In genomic region chr10:84810030-84810849, GRCm38 (mm10) we compare ENCODE assay signal across 14 mouse cellular contexts. TPM values are rescaled to one million over a fixed set of nuclear protein-coding genes. Genes with fewer than 3 reads are reported as not detected.
DNase-seq lines count a peak whose midpoint lies in the region; ATAC-seq lines count a peak whose summit lies in the region.
"Had no signal": no experiment of that assay in that cellular context is flagged by ENCODE, and none has a peak within 500 bp of the region (broad histone marks: within the 10 kb centered on the region; RNA-seq: fewer than 3 reads in every experiment).

No protein-coding gene starts in this region.

- peak; percentile 14 for DNase-seq in adrenal gland, adult 8-10 months
- no peak for DNase-seq in adrenal gland, postnatal 4 days (ENCODE audit: low spot score in 2 of 2)
- no peak for DNase-seq in hindbrain, embryonic 10.5 days (ENCODE audit: low spot score)
- DNase-seq in adipocyte (ENCODE audit: low spot score): peak; percentile 94
- peak; percentile 39 for DNase-seq in gastrocnemius, postnatal 25 days
- DNase-seq in spleen, postnatal 10 days (ENCODE audit: low spot score in 2 of 2): no peak
- no peak for DNase-seq in ovary, adult 18-20 months (ENCODE audit: low spot score)
- DNase-seq: cerebellum, postnatal 36 days; kidney, adult 18-20 months; liver; thymus, adult 18-20 months had no signal

- no peak overlapping the region for H3K4me3 ChIP-seq in hindbrain, embryonic 16.5 days (ENCODE audit: low read length)
- H3K4me3 ChIP-seq in hindbrain, embryonic 10.5 days: no peak overlapping the region

- H3K4me1 ChIP-seq in hindbrain, embryonic 16.5 days (ENCODE audit: control insufficient read depth, insufficient read depth, low read depth, low read length): no peaks in the 10 kb centered on the region
- H3K4me1 ChIP-seq in hindbrain, embryonic 10.5 days (replicated peaks): 0 out of 2 replicates have a peak, but pooled peaks cover under 1% of the 10 kb centered on the region

- ATAC-seq in hindbrain, embryonic 16.5 days: peak; percentile 71
- ATAC-seq: activated CD4-positive, CD25-positive, alpha-beta regulatory T cell, adult 4 months had no signal

- no peaks in the 10 kb centered on the region for H3K36me3 ChIP-seq in hindbrain, embryonic 16.5 days (ENCODE audit: control insufficient read depth, insufficient read depth, low read length)
- peaks cover 60% of the 10 kb centered on the region for H3K36me3 ChIP-seq in hindbrain, embryonic 10.5 days

- no peak overlapping the region for H3K27ac ChIP-seq in hindbrain, embryonic 16.5 days (ENCODE audit: low read depth, low read length)
- no peak overlapping the region for H3K27ac ChIP-seq in hindbrain, embryonic 10.5 days

- H3K27me3 ChIP-seq in hindbrain, embryonic 16.5 days (replicated peaks; ENCODE audit: control insufficient read depth, insufficient read depth, low read length): no peaks in the 10 kb centered on the region
- no peaks in the 10 kb centered on the region for H3K27me3 ChIP-seq in hindbrain, embryonic 10.5 days (ENCODE audit: insufficient read depth, poor library complexity, severe bottlenecking)

- WGBS in hindbrain, embryonic 16.5 days: 55% methylated on average over 8 of the region's 8 CpGs
- 74% methylated on average over 8 of the region's 8 CpGs for WGBS in hindbrain, embryonic 10.5 days

- H3K4me2 ChIP-seq in hindbrain, embryonic 16.5 days (ENCODE audit: low read length): no peak overlapping the region

- no peaks in the 10 kb centered on the region for H3K9me3 ChIP-seq in hindbrain, embryonic 16.5 days (ENCODE audit: control insufficient read depth, low read length)
- H3K9me3 ChIP-seq in hindbrain, embryonic 10.5 days: no peaks in the 10 kb centered on the region

- no peak overlapping the region for H3K9ac ChIP-seq in hindbrain, embryonic 16.5 days (ENCODE audit: low read depth, low read length)

RNA-seq across cellular contexts. Expression of gene Rfx4, which starts 54.4 kb away (rescaled TPM):
- total RNA-seq in adrenal gland, adult 8-10 months (2022): under 1 TPM in 1 of 4 experiments, not detected in 3; 0.07 TPM
- under 1 TPM in 1 of 2 experiments, not detected in 1; 0.17 TPM for total RNA-seq in adrenal gland, postnatal 4 days (2021)
- 16.1 and 22.1 TPM in 2 replicates for polyA plus RNA-seq in hindbrain, embryonic 16.5 days (2015; fragmentation: Nextera tagmentation; extraction: Ambion mirVana)
- polyA plus RNA-seq in hindbrain, embryonic 10.5 days (2016; fragmentation: Nextera tagmentation; extraction: Ambion mirVana): 49.2 and 66.6 TPM in 2 replicates
- not detected for total RNA-seq in gastrocnemius, postnatal 25 days (2021)
- polyA plus RNA-seq: activated CD4-positive, CD25-positive, alpha-beta regulatory T cell, adult 4 months; heart, embryonic 14.5 days had no signal

Comparison
In these comparisons a context has a peak if more than half of its experiments do, and no peak if none do; other contexts are left out.
1. DNase-seq: peak in adrenal gland, adult 8-10 months (single experiment), adipocyte (single experiment) and gastrocnemius, postnatal 25 days (single experiment); none in adrenal gland, postnatal 4 days (0 of 2), hindbrain, embryonic 10.5 days (single experiment), spleen, postnatal 10 days (0 of 2) and ovary, adult 18-20 months (single experiment).